Mouse (Mus musculus) layer of hippocampus, postnatal 25 days (tissue): Measurements from ENCODE around the gene Zfhx2. TPM values are rescaled to one million over a fixed set of nuclear protein-coding genes. Genes with fewer than 3 reads are reported as not detected.

Source experiments
- total RNA-seq, 2 experiments: library from RNA; stranded (reverse); gene quantifications; 2 replicates each; pipeline ENCODE4 v1.2.3; 2021

Gene Zfhx2
- total RNA-seq, 2 experiments from 2014 or later, result 37.8 to 63.0 TPM

Other genes with a start within 250 kb of the Zfhx2 start
- gene Homez, start 221.4 kb downstream of the Zfhx2 start, total RNA-seq, result 10 to 100 TPM; 21.9 to 23.6 TPM
- 10 to 100 TPM; 19.4 to 22.6 TPM for gene Ppp1r3e, start 214.8 kb downstream of the Zfhx2 start, total RNA-seq
- gene Bcl2l2, start 208.9 kb downstream of the Zfhx2 start, total RNA-seq, result 100 to 1,000 TPM; 108 to 117 TPM
- 10 to 100 TPM in 1 of 2 experiments, 1 to 10 TPM in 1; 3.1 to 13.8 TPM for gene Gm20521, start 208.9 kb downstream of the Zfhx2 start, total RNA-seq
- gene Pabpn1, start 199.8 kb downstream of the Zfhx2 start, total RNA-seq, result 100 to 1,000 TPM; 193 to 262 TPM
- 100 to 1,000 TPM; 715 to 737 TPM for gene Slc22a17, start 179.2 kb downstream of the Zfhx2 start, total RNA-seq
- 10 to 100 TPM; 11.0 to 12.7 TPM for gene Efs, start 166.2 kb downstream of the Zfhx2 start, total RNA-seq
- gene Il25, start 159.6 kb downstream of the Zfhx2 start, total RNA-seq, result under 1 TPM in 1 of 2 experiments, not detected in 1; 0.59 TPM
- 10 to 100 TPM; 75.4 to 89.3 TPM for gene Cmtm5, start 156.1 kb downstream of the Zfhx2 start, total RNA-seq
- gene Myh6, start 125.4 kb downstream of the Zfhx2 start, total RNA-seq, result 1 to 10 TPM; 1.4 to 4.8 TPM
- gene Gm17428, start 115.4 kb downstream of the Zfhx2 start, total RNA-seq, result not detected
- gene Myh7, start 97.7 kb downstream of the Zfhx2 start, total RNA-seq, result 10 to 100 TPM in 1 of 2 experiments, 1 to 10 TPM in 1; 7.8 to 10.3 TPM
- 10 to 100 TPM; 31.4 to 31.8 TPM for gene Ngdn, start 76.9 kb downstream of the Zfhx2 start, total RNA-seq
- gene Thtpa, start 2.5 kb upstream of the Zfhx2 start, total RNA-seq, result 10 to 100 TPM; 21.9 to 22.9 TPM
- gene Ap1g2, start 14.3 kb upstream of the Zfhx2 start, total RNA-seq, result 10 to 100 TPM; 15.7 to 19.4 TPM
- gene Jph4, start 24.6 kb upstream of the Zfhx2 start, total RNA-seq, result 100 to 1,000 TPM; 422 to 463 TPM
- gene Dhrs2, start 129.7 kb upstream of the Zfhx2 start, total RNA-seq, result not detected